Mouse (Mus musculus) kidney, postnatal 4 days (tissue): ENCODE results near the gene Btbd35f21.
"Not testable (repeated sequence)": the region's sequence is repeated elsewhere in the genome, so short reads cannot be mapped to it uniquely, and the experiment has no call there.

Experiments
- DNase-seq, 2 experiments: peaks; one replicate each; pipeline ENCODE4 v3.0.0; 2021; ENCODE audit warnings: mixed read lengths in 2 of 2

The Btbd35f21 gene

GRCm38 (mm10) chrX:32725809-32726208, at the start of gene Btbd35f21:
TSS of gene Btbd35f21 (plus strand) at chrX:32726109.
- not testable (repeated sequence) for DNase-seq
